Mouse (Mus musculus): ENCODE data around the gene Irx5.

DNA sequence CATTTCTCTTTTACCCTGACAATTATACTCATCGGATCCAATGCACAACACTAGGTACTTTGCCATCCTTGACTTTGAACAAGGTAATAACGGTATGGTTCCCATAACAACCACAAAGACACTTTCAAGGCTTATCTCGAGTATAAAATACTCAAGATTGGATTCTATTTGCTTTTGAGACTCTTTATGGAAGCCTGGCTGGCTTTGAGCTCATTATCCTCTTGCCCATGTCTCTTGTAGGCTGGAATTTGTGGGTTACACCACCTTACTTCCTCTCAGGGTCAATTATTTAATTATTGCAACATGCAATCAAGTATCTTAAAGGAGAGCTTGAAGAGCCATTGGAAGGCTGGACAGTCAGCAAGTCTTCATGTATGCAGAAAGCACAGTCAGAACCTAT, 43.7 kb upstream of the Irx5 start:
- TF ChIP-seq CTCF (IDR thresholded peaks at IDR 0.05; ENCODE audit: low read depth), result no peak
- TF ChIP-seq EP300 (IDR thresholded peaks at IDR 0.05; ENCODE audit: low read depth), result no peak

Measured in liver, embryonic 14.5 days (tissue).